Mouse (Mus musculus): ENCODE data around the gene Cyb5r1.
"Not testable (repeated sequence)": the region's sequence is repeated elsewhere in the genome, so short reads cannot be mapped to it uniquely, and the experiment has no call there.

DNA sequence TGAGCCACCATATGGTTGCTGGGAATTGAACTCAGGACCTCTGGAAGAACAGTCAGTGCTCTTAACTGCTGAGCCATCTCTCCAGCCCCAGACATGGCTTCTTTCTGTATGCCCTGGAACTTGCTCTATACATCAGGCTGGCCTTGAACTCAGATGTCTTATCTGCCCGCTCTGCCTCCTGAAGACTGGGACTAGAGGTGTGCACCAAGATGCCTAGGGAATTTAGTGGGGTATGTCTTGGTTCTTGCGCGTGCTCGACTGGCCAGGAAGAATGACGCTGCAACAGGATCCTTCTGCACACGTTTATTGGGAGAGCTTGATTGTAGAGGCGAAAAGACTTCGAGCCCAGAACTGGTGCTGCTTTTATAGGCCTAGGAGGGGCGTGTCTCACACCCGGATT lies 36.4 kb downstream of the Cyb5r1 start:
- not testable (repeated sequence) for TF ChIP-seq CTCF (IDR thresholded peaks at IDR 0.05; ENCODE audit: control insufficient read depth, insufficient read depth, insufficient replicate concordance, low read depth, low read length); POLR2A (IDR thresholded peaks at IDR 0.05; ENCODE audit: control insufficient read depth, low read depth, low read length)
